Mouse (Mus musculus) intestine, postnatal 0 days (tissue): ENCODE data around the gene Tcf7l2. TPM values are rescaled to one million over a fixed set of nuclear protein-coding genes. Genes with fewer than 3 reads are reported as not detected.
A peak's percentile ranks its signal among the peaks of the same experiment; 100 is the strongest.

Experiments used
- ATAC-seq: fragments of 200-750 bp; cut with Nextera tagmentation; 2 replicates; pipeline ENCODE4 v1.8.0; 2017; ENCODE audit warnings: mild to moderate bottlenecking, moderate TSS enrichment, moderate library complexity
- H3K27ac ChIP-seq: fragments of 300-500 bp; sonication (generic); 2 replicates; pipeline ENCODE4 v1.5.1; 2014; ENCODE audit warnings: mild to moderate bottlenecking, low read depth, low read length, moderate library complexity
- H3K27me3 ChIP-seq: fragments of 300-500 bp; sonication (generic); replicated peaks from 2 replicates; pipeline ENCODE4 v1.6.1; 2014; ENCODE audit warnings: low read length, mixed read lengths; ENCODE audit not compliant: control insufficient read depth, insufficient read depth
- H3K36me3 ChIP-seq: fragments of 300-500 bp; sonication (generic); 2 replicates; pipeline ENCODE4 v1.6.1; 2014; ENCODE audit warnings: mild to moderate bottlenecking, moderate library complexity; ENCODE audit not compliant: control insufficient read depth, insufficient read depth
- H3K4me1 ChIP-seq: fragments of 300-500 bp; sonication (generic); replicated peaks from 2 replicates; pipeline ENCODE4 v1.6.1; 2014; ENCODE audit warnings: antibody characterized with exemption, low read length, mixed read lengths; ENCODE audit not compliant: control insufficient read depth, insufficient read depth
- H3K4me2 ChIP-seq: fragments of 300-500 bp; sonication (generic); replicated peaks from 2 replicates; pipeline ENCODE4 v1.6.1; 2014; ENCODE audit warnings: low read depth, mild to moderate bottlenecking, moderate library complexity
- H3K4me3 ChIP-seq: fragments of 300-500 bp; sonication (generic); 2 replicates; pipeline ENCODE4 v1.5.1; 2014; ENCODE audit warnings: low read depth, low read length
- H3K9ac ChIP-seq: fragments of 300-500 bp; sonication (generic); 2 replicates; pipeline ENCODE4 v1.6.1; 2014; ENCODE audit warnings: mild to moderate bottlenecking, low read depth, low read length
- H3K9me3 ChIP-seq: fragments of 300-500 bp; sonication (generic); 2 replicates; pipeline ENCODE4 v1.6.1; 2016; ENCODE audit warnings: mixed run types; ENCODE audit not compliant: control insufficient read depth
- CTCF ChIP-seq: sonication (generic); IDR thresholded peaks from 2 replicates; pipeline ENCODE4 v1.5.1; 2016; ENCODE audit warnings: low read depth, mild to moderate bottlenecking, control low read depth, antibody characterized with exemption, moderate library complexity
- WGBS: fragments of 180-500 bp; shearing (Covaris S2); extraction: QIAGEN DNeasy Blood & Tissue Kit; methylation state at CpG from one replicate; pipeline ENCODE4 v1.1.7; 2014; 5-methylcytosine and 5-hydroxymethylcytosine counted together
- polyA plus RNA-seq: library from polyadenylated mRNA; unstranded; fragments of >200 nt; fragmentation: Nextera tagmentation; extraction: Ambion mirVana; gene quantifications from 2 replicates; pipeline ENCODE4 v1.2.1, GENCODE M21; 2015

Gene Tcf7l2
- polyA plus RNA-seq, 1 experiment from 2014 or later = 32.4 TPM

- WGBS = 40% methylated on average over 3 of the region's 3 CpGs
- H3K27ac ChIP-seq = peak overlapping the region; percentile 50; the same call in 1 of the 2 replicates
- H3K27me3 ChIP-seq = no peaks in the 10 kb centered on the region
Measured at GRCm38 (mm10) chr19:55797834-55798233, 56.2 kb downstream of the Tcf7l2 start.

GRCm38 (mm10) chr19:55799411-55799810 is 57.8 kb downstream of the Tcf7l2 start:
- Histone ChIP-seq H3K27me3 (no peaks in the 10 kb centered on the region), H3K9me3 (no peaks in the 10 kb centered on the region), H3K36me3 (no peaks in the 10 kb centered on the region), H3K9ac (no peak overlapping the region), H3K27ac (no peak overlapping the region), H3K4me1 (0 out of 2 replicates have a peak, but pooled peaks cover 10% of the 10 kb centered on the region), H3K4me3 (no peak overlapping the region), H3K4me2 (no peak overlapping the region)
- no peak for ATAC-seq
- TF ChIP-seq CTCF = no peak

More at GRCm38 (mm10) chr19:55797834-55798233, 56.2 kb downstream of the Tcf7l2 start:
- H3K4me2 ChIP-seq = no peak overlapping the region
- no peak overlapping the region for H3K4me3 ChIP-seq
- no peak overlapping the region for H3K9ac ChIP-seq
- ATAC-seq = peak; percentile 88
- H3K4me1 ChIP-seq = 0 out of 2 replicates have a peak, but pooled peaks cover 10% of the 10 kb centered on the region
- H3K36me3 ChIP-seq = no peaks in the 10 kb centered on the region
- H3K9me3 ChIP-seq = no peaks in the 10 kb centered on the region
- no peak for TF ChIP-seq CTCF

DNA sequence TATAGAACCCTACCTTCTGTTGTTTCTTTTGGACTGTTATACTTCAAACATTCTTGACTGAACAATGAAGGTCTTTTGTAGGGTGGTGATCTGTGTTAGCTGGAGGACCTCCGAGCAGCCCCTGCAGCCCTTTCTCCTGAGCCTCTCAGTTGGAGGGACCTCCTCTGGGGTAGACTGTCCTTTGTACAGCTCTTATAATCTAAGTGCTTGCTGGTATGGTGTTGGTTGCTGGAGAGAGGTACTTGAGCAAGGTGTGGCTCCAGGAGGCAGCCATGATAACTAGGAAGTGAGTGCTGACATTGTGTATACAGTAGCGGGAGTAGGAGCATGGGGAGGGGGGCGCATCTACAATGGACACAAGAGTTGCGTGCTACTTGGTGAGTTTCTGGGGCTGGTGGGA is 58.4 kb downstream of the Tcf7l2 start:
- 88% methylated on average over 4 of the region's 4 CpGs for WGBS
- H3K9ac ChIP-seq = no peak overlapping the region
- no peak for ATAC-seq

GRCm38 (mm10) chr19:55803121-55803520 is 61.5 kb downstream of the Tcf7l2 start:
- H3K9ac ChIP-seq = no peak overlapping the region
- no peak overlapping the region for H3K4me2 ChIP-seq
- WGBS = 46% methylated on average over 1 of the region's 1 CpGs
- H3K36me3 ChIP-seq = no peaks in the 10 kb centered on the region
- no peaks in the 10 kb centered on the region for H3K27me3 ChIP-seq
- no peaks in the 10 kb centered on the region for H3K9me3 ChIP-seq
- H3K4me1 ChIP-seq = peaks cover 2% of the 10 kb centered on the region; the same call in 1 of the 2 replicates
- ATAC-seq = no peak
- no peak overlapping the region for H3K4me3 ChIP-seq
- no peak overlapping the region for H3K27ac ChIP-seq
- no peak for TF ChIP-seq CTCF

More for the DNA sequence above, 58.4 kb downstream of the Tcf7l2 start:
- H3K4me2 ChIP-seq = no peak overlapping the region
- H3K4me3 ChIP-seq = no peak overlapping the region
- H3K36me3 ChIP-seq = no peaks in the 10 kb centered on the region
- H3K27ac ChIP-seq = no peak overlapping the region
- H3K4me1 ChIP-seq = 0 out of 2 replicates have a peak, but pooled peaks cover 10% of the 10 kb centered on the region
- H3K9me3 ChIP-seq = no peaks in the 10 kb centered on the region
- TF ChIP-seq CTCF = no peak
- no peaks in the 10 kb centered on the region for H3K27me3 ChIP-seq

- H3K27me3 ChIP-seq = no peaks in the 10 kb centered on the region
- no peak for ATAC-seq
- WGBS = 90% methylated on average over 12 of the region's 12 CpGs
- no peak overlapping the region for H3K9ac ChIP-seq
- H3K4me2 ChIP-seq = no peak overlapping the region
- H3K9me3 ChIP-seq = no peaks in the 10 kb centered on the region
- no peaks in the 10 kb centered on the region for H3K36me3 ChIP-seq
- peaks cover 2% of the 10 kb centered on the region; the same call in 1 of the 2 replicates for H3K4me1 ChIP-seq
- no peak for TF ChIP-seq CTCF
- no peak overlapping the region for H3K4me3 ChIP-seq
- H3K27ac ChIP-seq = no peak overlapping the region
Measured at GRCm38 (mm10) chr19:55803797-55804196, 62.2 kb downstream of the Tcf7l2 start.

DNA sequence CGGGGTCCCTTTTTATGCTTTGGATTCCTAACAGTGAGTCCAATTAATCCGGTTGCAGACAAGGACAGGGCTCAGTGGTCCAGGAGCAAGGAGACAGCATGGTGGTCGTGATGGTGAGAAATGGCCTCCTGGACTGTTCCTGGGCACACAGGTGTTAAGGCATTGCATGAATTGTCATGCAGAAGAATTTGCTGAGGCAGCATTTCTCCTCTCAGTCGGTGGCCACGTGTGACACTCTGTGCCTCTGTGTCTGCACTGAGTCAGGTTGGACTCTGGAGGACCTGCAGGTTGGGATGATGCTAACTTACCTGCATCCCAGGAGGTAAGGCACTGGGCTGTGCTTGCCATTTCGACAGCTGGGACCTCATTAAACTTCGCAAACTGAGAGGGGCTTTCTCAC is 63.2 kb downstream of the Tcf7l2 start:
- Histone ChIP-seq H3K4me3 (no peak overlapping the region), H3K4me1 (peaks cover 2% of the 10 kb centered on the region; the same call in 1 of the 2 replicates), H3K9me3 (no peaks in the 10 kb centered on the region), H3K27me3 (no peaks in the 10 kb centered on the region), H3K4me2 (no peak overlapping the region), H3K9ac (no peak overlapping the region), H3K27ac (no peak overlapping the region), H3K36me3 (no peaks in the 10 kb centered on the region)
- 82% methylated on average over 7 of the region's 7 CpGs for WGBS
- no peak for TF ChIP-seq CTCF
- ATAC-seq = no peak
